In the genomic region with DNA sequence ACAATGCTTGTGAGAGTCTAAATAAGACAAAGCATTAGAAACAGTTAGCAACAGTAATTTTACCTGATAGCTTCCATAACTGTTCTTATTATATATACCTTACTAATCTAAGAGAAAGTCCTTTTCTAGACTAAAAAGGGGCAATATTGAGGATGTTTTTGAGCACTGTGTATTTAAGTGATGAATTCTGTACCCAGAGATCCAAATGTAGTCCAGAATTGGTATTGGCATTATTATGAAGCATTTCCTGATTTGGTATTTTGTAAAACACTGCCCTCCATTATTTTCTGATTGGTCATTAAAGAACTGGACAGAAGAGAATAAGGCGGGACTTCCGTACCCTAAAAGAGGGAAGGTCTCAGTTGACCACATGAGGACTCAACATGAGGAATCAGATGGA, we compare ENCODE assay signal across 8 mouse cellular contexts. TPM values are rescaled to one million over a fixed set of nuclear protein-coding genes. Genes with fewer than 3 reads are reported as not detected.
DNase-seq lines count a peak whose midpoint lies in the region; ATAC-seq and TF ChIP-seq lines count a peak whose summit lies in the region.

A gene (plus strand): TSS at position 301 of the 400 bp plus-strand sequence.

- no peak within 1 kb of the TSS for H3K9ac ChIP-seq in lung, embryonic 14.5 days
- H3K9ac ChIP-seq in embryonic facial prominence, embryonic 11.5 days (replicated peaks; ENCODE audit: low read length), result no peak within 1 kb of the TSS
- no peak within 1 kb of the TSS for H3K9ac ChIP-seq in heart, embryonic 13.5 days
- no peak within 1 kb of the TSS for H3K9ac ChIP-seq in midbrain, postnatal 0 days (replicated peaks; ENCODE audit: low read length, poor library complexity, severe bottlenecking)

- no peak for TF ChIP-seq CTCF in lung, embryonic 14.5 days (IDR thresholded peaks at IDR 0.05; ENCODE audit: low read depth)
- TF ChIP-seq CTCF in midbrain, postnatal 0 days (IDR thresholded peaks at IDR 0.05), result no peak

- 94% methylated on average over 2 of the region's 2 CpGs for WGBS in lung, embryonic 14.5 days
- 97% methylated on average over 2 of the region's 2 CpGs for WGBS in embryonic facial prominence, embryonic 11.5 days
- 95% methylated on average over 2 of the region's 2 CpGs for WGBS in heart, embryonic 13.5 days
- 95% methylated on average over 2 of the region's 2 CpGs for WGBS in midbrain, postnatal 0 days

- H3K27me3 ChIP-seq in lung, embryonic 14.5 days (ENCODE audit: insufficient read depth, low read length), result no peaks in the 10 kb centered on the region
- no peaks in the 10 kb centered on the region for H3K27me3 ChIP-seq in embryonic facial prominence, embryonic 11.5 days (ENCODE audit: control insufficient read depth, insufficient read depth, low read length)
- H3K27me3 ChIP-seq in heart, embryonic 13.5 days (replicated peaks), result no peaks in the 10 kb centered on the region
- no peaks in the 10 kb centered on the region for H3K27me3 ChIP-seq in midbrain, postnatal 0 days (ENCODE audit: insufficient read depth, low read length)

- DNase-seq in lung, embryonic 14.5 days, result no peak
- DNase-seq in lung, postnatal 10 days, result no peak
- DNase-seq in embryonic facial prominence, embryonic 11.5 days (ENCODE audit: low spot score), result no peak
- DNase-seq in left cerebral cortex, postnatal 10 days (ENCODE audit: extremely low spot score in 1 of 2, low spot score in 2 of 2), result no peak
- no peak for DNase-seq in midbrain, postnatal 0 days (ENCODE audit: low spot score)
- DNase-seq in cerebellum, adult 9-11 months, result no peak
- no peak for DNase-seq in frontal cortex, postnatal 14 days (ENCODE audit: low spot score in 2 of 2)

- no peak within 1 kb of the TSS for H3K4me3 ChIP-seq in lung, embryonic 14.5 days (ENCODE audit: low read depth, low read length)
- no peak within 1 kb of the TSS for H3K4me3 ChIP-seq in embryonic facial prominence, embryonic 11.5 days (ENCODE audit: low read depth, low read length)
- no peak within 1 kb of the TSS for H3K4me3 ChIP-seq in heart, embryonic 13.5 days
- H3K4me3 ChIP-seq in midbrain, postnatal 0 days (ENCODE audit: low read depth, low read length), result no peak within 1 kb of the TSS

- H3K4me1 ChIP-seq in lung, embryonic 14.5 days (ENCODE audit: insufficient read depth), result peaks cover 7% of the 10 kb centered on the region
- H3K4me1 ChIP-seq in embryonic facial prominence, embryonic 11.5 days (ENCODE audit: control insufficient read depth, insufficient read depth, low read length), result peaks cover 5% of the 10 kb centered on the region
- peaks cover 12% of the 10 kb centered on the region for H3K4me1 ChIP-seq in heart, embryonic 13.5 days
- H3K4me1 ChIP-seq in midbrain, postnatal 0 days (ENCODE audit: insufficient read depth, low read length), result peaks cover 10% of the 10 kb centered on the region; the same call in 1 of the 2 replicates

- H3K36me3 ChIP-seq in lung, embryonic 14.5 days (ENCODE audit: insufficient read depth), result 0 out of 2 replicates have a peak, but pooled peaks cover 9% of the 10 kb centered on the region
- no peaks in the 10 kb centered on the region; the same call in 1 of the 2 replicates for H3K36me3 ChIP-seq in embryonic facial prominence, embryonic 11.5 days (replicated peaks; ENCODE audit: control insufficient read depth, insufficient read depth, low read depth, low read length)
- peaks cover 10% of the 10 kb centered on the region for H3K36me3 ChIP-seq in heart, embryonic 13.5 days
- no peaks in the 10 kb centered on the region for H3K36me3 ChIP-seq in midbrain, postnatal 0 days (ENCODE audit: insufficient read depth, low read length)

- no peak within 1 kb of the TSS for H3K4me2 ChIP-seq in lung, embryonic 14.5 days
- H3K4me2 ChIP-seq in embryonic facial prominence, embryonic 11.5 days (ENCODE audit: low read depth, low read length), result no peak within 1 kb of the TSS
- no peak within 1 kb of the TSS for H3K4me2 ChIP-seq in heart, embryonic 13.5 days
- H3K4me2 ChIP-seq in midbrain, postnatal 0 days (ENCODE audit: low read depth, low read length, poor library complexity, severe bottlenecking), result no peak within 1 kb of the TSS

- H3K27ac ChIP-seq in lung, embryonic 14.5 days (ENCODE audit: low read depth), result no peak within 1 kb of the TSS
- H3K27ac ChIP-seq in embryonic facial prominence, embryonic 11.5 days (replicated peaks; ENCODE audit: low read depth, low read length), result no peak within 1 kb of the TSS
- H3K27ac ChIP-seq in heart, embryonic 13.5 days (replicated peaks), result no peak within 1 kb of the TSS
- no peak within 1 kb of the TSS for H3K27ac ChIP-seq in midbrain, postnatal 0 days (ENCODE audit: low read depth, low read length)

- intact Hi-C loops in left cerebral cortex, postnatal 10 days (cut with DNase I), result no loop called here

- no peak for ATAC-seq in lung, embryonic 14.5 days (ENCODE audit: insufficient read depth)
- no peak for ATAC-seq in embryonic facial prominence, embryonic 11.5 days (replicated peaks; ENCODE audit: insufficient number of reproducible peaks, low FRiP score, low TSS enrichment, low read depth)
- no peak for ATAC-seq in heart, embryonic 13.5 days (ENCODE audit: extremely low read depth, insufficient number of reproducible peaks, low FRiP score, low TSS enrichment)
- no peak for ATAC-seq in midbrain, postnatal 0 days (ENCODE audit: low FRiP score)

- no peaks in the 10 kb centered on the region for H3K9me3 ChIP-seq in lung, embryonic 14.5 days (ENCODE audit: low read depth, low read length)
- no peaks in the 10 kb centered on the region for H3K9me3 ChIP-seq in embryonic facial prominence, embryonic 11.5 days (replicated peaks; ENCODE audit: control insufficient read depth, low read length)
- peaks cover 7% of the 10 kb centered on the region for H3K9me3 ChIP-seq in heart, embryonic 13.5 days
- H3K9me3 ChIP-seq in midbrain, postnatal 0 days (ENCODE audit: low read length), result no peaks in the 10 kb centered on the region

RNA-seq across cellular contexts. Expression of the gene that starts here (rescaled TPM):
- 69.7 and 76.5 TPM in 2 replicates for polyA plus RNA-seq in lung, embryonic 14.5 days (2014; fragmentation: Nextera tagmentation; extraction: Ambion mirVana)
- 55.6 and 57.8 TPM in 2 replicates for polyA plus RNA-seq in embryonic facial prominence, embryonic 11.5 days (2014; fragmentation: Nextera tagmentation; extraction: Ambion mirVana)
- polyA plus RNA-seq in heart, embryonic 13.5 days (2015; fragmentation: Nextera tagmentation; extraction: Ambion mirVana), result 102 and 121 TPM in 2 replicates
- 100 to 1,000 TPM; 118 to 120 TPM for total RNA-seq in left cerebral cortex, postnatal 10 days (2021)
- total RNA-seq in midbrain, postnatal 0 days (2014; rRNA removed), result 57.6 and 62.5 TPM in 2 replicates
- 101 and 102 TPM in 2 replicates for polyA plus RNA-seq in midbrain, postnatal 0 days (2015; fragmentation: Nextera tagmentation; extraction: Ambion mirVana)
